ENCODE assay signal across 9 mouse cellular contexts in the genomic region with DNA sequence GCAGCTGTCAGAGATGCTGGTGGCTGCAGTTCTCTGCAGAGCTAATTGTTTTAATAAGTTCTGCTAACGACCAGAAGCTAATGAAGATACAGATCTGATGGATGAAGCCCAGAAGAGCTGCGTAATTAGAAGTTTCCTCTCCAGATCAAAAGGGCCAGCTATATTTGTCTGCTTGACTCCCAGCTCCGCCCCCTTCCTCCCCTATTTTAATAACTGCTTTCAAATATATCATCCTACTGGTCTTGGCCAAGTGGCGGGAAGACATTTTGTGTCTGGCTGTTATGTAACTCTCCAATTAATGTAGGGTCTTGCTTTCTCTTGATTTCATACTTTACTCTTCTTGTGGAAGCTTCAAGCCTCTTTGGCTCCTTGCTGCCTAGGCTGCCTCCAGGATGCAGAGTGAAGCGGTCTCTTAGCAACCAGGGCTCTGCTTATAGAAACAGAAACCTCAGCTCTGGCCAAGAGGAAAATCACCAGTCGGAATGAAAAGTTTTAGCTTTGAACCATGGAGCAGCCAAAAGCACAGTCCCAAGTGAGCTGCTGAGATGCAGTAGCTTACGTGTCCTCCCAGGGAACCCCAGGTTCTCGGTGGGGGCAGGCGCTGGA.
DNase-seq lines count a peak whose midpoint lies in the region; ATAC-seq lines count a peak whose summit lies in the region.
"Had no signal": no experiment of that assay in that cellular context is flagged by ENCODE, and none has a peak within 500 bp of the region (broad histone marks: within the 10 kb centered on the region; RNA-seq: fewer than 3 reads in every experiment).

No protein-coding gene starts in this region.

- H3K27me3 ChIP-seq in heart, embryonic 12.5 days (replicated peaks): no peaks in the 10 kb centered on the region
- H3K27me3 ChIP-seq in hindbrain, embryonic 14.5 days (ENCODE audit: control insufficient read depth, insufficient read depth, low read length): no peaks in the 10 kb centered on the region

- no peak overlapping the region for H3K27ac ChIP-seq in heart, embryonic 12.5 days (ENCODE audit: poor library complexity, severe bottlenecking)
- H3K27ac ChIP-seq in hindbrain, embryonic 14.5 days: no peak overlapping the region

- DNase-seq in heart, adult 11 months: peak; percentile 96
- DNase-seq in hindbrain, embryonic 14.5 days (ENCODE audit: low spot score): peak; percentile 50
- peak; percentile 70 to 94 for DNase-seq in left cerebral cortex, postnatal 25 days (ENCODE audit: low spot score in 2 of 2)
- DNase-seq in right cerebral cortex, adult 2 months (ENCODE audit: low spot score in 2 of 2): peak; percentile 69
- DNase-seq in thymus, postnatal 0 days (ENCODE audit: low spot score): no peak
- no peak for DNase-seq in cerebellum, postnatal 36 days

- ATAC-seq in heart, embryonic 12.5 days (ENCODE audit: insufficient number of reproducible peaks, low FRiP score): no peak
- 0 out of 2 replicates have a peak, but pooled peaks have one; percentile 19 for ATAC-seq in erythroid progenitor cell, adult 5-6 weeks (replicated peaks; ENCODE audit: low FRiP score, poor library complexity, severe bottlenecking)
- peak; percentile 24; the same call in 1 of the 2 replicates for ATAC-seq in hindbrain, embryonic 14.5 days (ENCODE audit: low FRiP score)

- H3K36me3 ChIP-seq in heart, embryonic 12.5 days: no peaks in the 10 kb centered on the region
- no peaks in the 10 kb centered on the region for H3K36me3 ChIP-seq in hindbrain, embryonic 14.5 days (replicated peaks; ENCODE audit: control insufficient read depth, insufficient read depth)

- no peak overlapping the region for H3K4me3 ChIP-seq in heart, embryonic 12.5 days
- no peak overlapping the region for H3K4me3 ChIP-seq in hindbrain, embryonic 14.5 days (replicated peaks; ENCODE audit: low read length)
- H3K4me3 ChIP-seq: erythroblast, embryonic 14.5 days had no signal

- no peaks in the 10 kb centered on the region for H3K9me3 ChIP-seq in heart, embryonic 12.5 days (replicated peaks)
- no peaks in the 10 kb centered on the region for H3K9me3 ChIP-seq in hindbrain, embryonic 14.5 days (ENCODE audit: control insufficient read depth, low read length)

- 49% methylated on average over 9 of the region's 9 CpGs for WGBS in heart, embryonic 12.5 days
- WGBS in hindbrain, embryonic 14.5 days: 52% methylated on average over 9 of the region's 9 CpGs

- no peak overlapping the region for H3K9ac ChIP-seq in heart, embryonic 12.5 days
- no peak overlapping the region for H3K9ac ChIP-seq in hindbrain, embryonic 14.5 days

- intact Hi-C loops in left cerebral cortex, postnatal 25 days (cut with DNase I): loop anchor here (5.0 kb wide), 1 partner anchor 112 kb away; no protein-coding TSS in a partner anchor

- peaks cover 21% of the 10 kb centered on the region for H3K4me1 ChIP-seq in heart, embryonic 12.5 days (replicated peaks)
- H3K4me1 ChIP-seq in hindbrain, embryonic 14.5 days (replicated peaks; ENCODE audit: control insufficient read depth, insufficient read depth, low read length): peaks cover 10% of the 10 kb centered on the region; the same call in 1 of the 2 replicates

- no peak overlapping the region for H3K4me2 ChIP-seq in heart, embryonic 12.5 days
- H3K4me2 ChIP-seq in hindbrain, embryonic 14.5 days (replicated peaks): no peak overlapping the region

Comparison
In these comparisons a context has a peak if more than half of its experiments do, and no peak if none do; other contexts are left out.
1. DNase-seq: peak in heart, adult 11 months (single experiment), hindbrain, embryonic 14.5 days (single experiment), left cerebral cortex, postnatal 25 days (2 of 2) and right cerebral cortex, adult 2 months (2 of 2); none in thymus, postnatal 0 days (single experiment) and cerebellum, postnatal 36 days (0 of 2).